Mouse (Mus musculus) cerebellum, adult 2 months (tissue): ENCODE data around the gene Hibadh.

Experiments used
- CTCF ChIP-seq: fragments of 200-500 bp; IDR thresholded peaks from 2 replicates; pipeline ENCODE4 v1.5.1; 2011; ENCODE audit warnings: low read depth, mild to moderate bottlenecking, control low read depth, low read length, moderate library complexity, borderline replicate concordance; ENCODE audit not compliant: insufficient read depth
- POLR2A ChIP-seq: fragments of 200-500 bp; IDR thresholded peaks from 2 replicates; pipeline ENCODE4 v1.6.1; 2011; ENCODE audit warnings: low read length, control low read depth, borderline replicate concordance; ENCODE audit not compliant: insufficient read depth

DNA sequence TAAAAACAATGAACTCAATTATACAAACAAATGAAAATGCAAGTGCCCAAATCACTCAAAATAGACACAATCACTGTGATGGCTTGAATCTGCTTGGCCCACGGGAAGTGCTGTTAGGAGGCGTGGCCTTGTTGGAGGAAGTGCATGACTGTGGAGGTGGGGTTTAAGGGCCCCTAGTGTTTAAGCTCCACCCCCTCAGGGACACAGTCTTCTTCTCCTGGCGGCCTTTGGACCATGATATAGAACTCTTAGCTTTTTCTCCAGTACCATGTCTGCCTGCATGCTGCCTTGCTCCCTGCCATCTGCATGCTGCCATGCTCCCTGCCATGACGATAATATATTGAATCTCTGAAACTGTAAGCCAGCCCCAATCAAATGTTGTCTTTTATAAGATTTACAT lies 77.2 kb downstream of the Hibadh start:
- no peak for TF ChIP-seq CTCF
- TF ChIP-seq POLR2A = no peak
